Mouse (Mus musculus): ENCODE data around the gene Awat2.
A peak's percentile ranks its signal among the peaks of the same experiment; 100 is the strongest.
"Not testable (repeated sequence)": the region's sequence is repeated elsewhere in the genome, so short reads cannot be mapped to it uniquely, and the experiment has no call there.

Awat2 gene

DNA sequence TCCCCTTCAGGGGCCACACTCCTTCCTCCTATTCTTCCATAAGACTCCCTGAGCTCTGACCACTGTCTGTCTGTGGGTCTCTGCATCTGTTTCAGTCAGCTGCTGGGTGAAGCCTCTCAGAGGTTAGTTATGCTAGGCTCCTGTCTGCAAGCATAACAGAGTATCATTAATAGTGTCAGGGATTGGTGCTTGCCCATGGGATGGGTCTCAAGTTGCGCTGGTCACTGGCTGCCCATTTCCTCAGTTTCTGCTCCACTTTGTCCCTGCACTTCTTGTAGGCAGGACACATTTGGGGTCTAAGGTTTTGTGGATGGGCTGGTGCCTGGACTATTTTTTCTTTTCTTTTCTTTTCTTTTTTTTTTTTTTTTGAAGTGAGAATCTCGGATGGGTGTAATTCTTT is at the start of gene Awat2:
Gene Awat2 (minus strand): TSS at position 101 of the 400 bp plus-strand sequence.
- DNase-seq (ENCODE audit: low spot score in 2 of 2), result not testable (repeated sequence)

DNA sequence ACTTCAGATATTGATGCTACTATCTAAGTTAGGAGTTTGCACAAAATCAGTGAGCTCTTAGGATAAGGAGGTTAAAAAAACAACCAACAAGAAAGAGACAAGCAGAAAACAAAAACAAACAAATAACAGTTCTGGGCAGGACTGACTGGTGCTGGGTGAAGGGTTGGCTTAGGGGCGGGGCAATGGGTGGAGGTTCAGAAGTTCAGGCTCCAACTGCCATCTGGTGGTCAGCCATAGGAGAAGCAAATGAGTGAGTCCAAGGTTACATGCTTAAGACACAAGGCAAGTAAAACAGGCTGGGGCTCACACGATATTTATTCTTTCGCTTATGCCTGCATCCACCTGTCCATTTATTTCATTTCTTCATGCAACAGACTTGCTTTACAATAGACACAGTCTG is 37.8 kb upstream of the Awat2 start:
- peak; percentile 20 to 67 for DNase-seq (ENCODE audit: low spot score in 2 of 2)

DNA sequence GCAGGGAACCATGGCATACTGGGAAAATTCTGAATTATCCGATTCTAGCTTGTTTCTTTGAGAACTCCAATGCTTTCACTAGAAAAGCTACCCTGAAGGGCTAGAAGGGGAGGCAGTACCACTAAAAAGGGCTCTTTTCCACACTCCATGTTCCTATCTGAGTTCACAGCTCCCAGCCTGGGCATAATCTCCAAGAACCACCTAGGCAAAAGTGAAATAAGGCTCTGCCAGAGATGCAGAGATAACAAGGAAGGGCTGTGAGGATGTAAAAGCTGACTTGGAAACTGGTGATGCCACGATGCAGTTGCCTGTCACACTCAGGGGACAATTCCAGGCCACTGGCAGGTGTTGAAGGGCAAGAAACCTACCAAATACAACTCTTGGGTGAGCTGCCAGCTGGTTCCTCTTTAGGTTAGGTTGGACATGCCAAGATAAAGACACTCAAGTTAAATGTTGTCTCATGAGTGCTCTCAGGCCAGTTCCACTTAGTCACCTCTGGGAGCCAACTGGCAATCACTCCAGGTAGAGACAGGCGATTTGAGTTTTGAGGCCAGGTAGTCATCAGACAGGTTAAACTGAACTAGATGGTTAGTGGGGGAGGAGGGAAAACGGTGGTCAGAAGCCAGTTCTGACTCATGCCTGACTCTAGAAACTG is 33.2 kb upstream of the Awat2 start:
- no peak for DNase-seq (ENCODE audit: low spot score in 2 of 2)

DNA sequence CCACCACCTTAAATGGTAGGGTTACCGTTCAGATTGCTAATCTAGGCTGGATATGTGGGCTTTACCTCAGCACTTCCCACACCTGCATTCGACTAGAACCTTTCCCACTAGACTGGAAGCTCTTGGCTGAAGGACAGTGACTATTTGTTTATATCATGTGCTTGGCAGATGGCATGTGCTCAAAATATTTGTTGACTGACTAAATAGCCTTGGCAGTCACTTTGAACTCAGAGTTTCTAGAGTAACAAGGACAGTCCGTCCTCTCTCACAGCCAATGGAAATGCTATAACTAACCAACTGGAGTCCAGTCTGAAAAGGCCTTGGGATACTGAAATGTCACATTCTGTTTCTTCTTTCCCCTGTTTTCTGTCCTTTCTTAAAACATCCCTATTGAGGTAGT is 29.0 kb upstream of the Awat2 start:
- DNase-seq (ENCODE audit: low spot score in 2 of 2), result no peak

DNA sequence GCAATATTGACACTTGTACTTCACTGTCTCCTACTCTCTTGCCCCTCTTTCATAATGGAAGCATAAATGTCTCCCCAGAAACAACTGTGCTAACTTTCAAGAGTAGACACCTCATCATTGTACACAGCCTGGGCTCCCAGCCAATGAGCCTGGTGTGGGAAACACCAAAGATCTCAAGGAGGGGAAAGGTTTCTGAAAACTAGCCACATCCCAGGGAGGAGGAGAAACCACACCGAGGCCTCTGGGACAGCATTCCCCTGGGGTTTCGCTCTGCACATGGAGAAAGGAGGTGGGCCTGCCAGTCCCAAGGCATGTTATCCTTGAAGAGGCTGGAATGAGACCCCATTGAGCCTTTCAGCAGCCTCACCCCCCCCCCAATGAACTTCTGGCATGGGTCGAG is 27.6 kb upstream of the Awat2 start:
- DNase-seq (ENCODE audit: low spot score in 2 of 2), result no peak

DNA sequence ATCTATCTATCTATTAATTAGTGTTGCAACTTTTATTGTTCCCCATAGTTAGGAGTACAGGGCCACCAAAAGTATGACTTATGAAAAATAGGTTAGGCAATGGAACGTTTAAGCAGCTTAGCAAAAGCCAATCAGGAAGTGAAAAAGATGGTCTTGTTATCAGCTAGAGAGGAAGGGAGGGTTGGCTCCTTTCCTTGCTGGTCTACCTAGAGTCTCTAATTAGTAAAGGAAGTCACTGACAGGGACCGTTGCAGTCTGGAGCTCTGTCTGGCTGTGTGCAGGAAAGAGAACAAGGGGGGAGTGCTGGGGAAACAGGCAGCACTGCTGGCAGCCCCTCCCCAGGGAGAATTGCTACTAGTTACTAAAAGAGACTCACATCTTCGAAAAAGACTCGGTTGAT is 25.5 kb upstream of the Awat2 start:
- no peak for DNase-seq (ENCODE audit: low spot score in 2 of 2)

DNA sequence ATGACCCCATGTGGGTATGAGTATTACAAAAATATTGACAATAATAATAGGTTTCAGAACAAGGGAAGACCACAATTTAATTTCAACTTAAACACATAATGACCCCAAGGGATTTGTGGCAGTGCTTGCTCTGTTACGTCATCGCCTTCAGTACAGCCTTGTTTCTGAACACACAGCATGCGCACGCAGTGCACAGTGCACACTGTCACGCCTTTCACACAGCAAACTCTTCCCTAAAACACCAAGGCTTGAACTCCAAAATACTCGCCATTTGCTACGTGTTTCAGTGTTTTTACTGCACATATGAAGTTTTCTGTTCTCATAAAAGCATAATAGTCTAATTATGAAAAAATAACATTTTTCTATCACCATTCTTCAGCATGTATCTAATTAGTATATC is 1.0 kb upstream of the Awat2 start:
- DNase-seq (ENCODE audit: low spot score in 2 of 2), result no peak

DNA sequence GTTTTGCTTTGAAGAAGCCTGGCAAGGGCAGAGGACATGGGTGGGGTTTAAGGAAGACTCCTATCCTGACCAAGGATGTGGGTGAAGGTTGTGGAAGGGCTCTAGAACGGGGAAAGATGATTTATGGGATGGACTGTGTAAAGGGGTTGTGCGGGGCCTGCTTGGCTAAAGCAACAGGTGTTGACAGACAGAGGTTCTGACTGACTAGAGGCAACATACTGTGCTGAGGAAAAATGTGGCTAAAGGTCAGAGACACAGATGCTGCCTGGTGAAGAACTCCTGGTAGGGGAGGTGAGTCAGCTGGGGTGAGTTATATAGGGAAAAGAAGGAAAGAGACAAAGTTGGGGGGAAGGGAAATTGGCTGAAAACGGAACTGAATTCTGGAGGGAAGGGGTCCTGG is 10.2 kb downstream of the Awat2 start:
- DNase-seq (ENCODE audit: low spot score in 2 of 2), result no peak

DNA sequence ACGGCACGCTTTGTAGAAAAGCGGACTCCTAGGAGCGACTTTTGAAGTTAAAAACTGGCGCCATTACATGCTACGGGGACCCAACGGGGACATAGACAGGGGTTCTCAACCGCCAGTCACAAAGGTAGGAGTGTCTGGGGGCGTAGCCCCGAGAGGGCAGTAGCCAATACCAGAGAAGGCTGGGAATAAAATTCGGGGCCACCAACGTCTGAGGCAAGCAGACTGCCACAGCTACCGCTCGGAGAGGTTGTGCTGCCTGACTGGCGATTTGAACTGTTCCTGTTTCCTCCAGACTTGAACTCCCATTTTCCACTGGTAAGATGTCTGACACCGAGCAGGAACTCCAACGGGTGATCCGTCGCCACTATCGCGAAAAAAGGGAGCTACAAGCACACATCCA is 13.8 kb downstream of the Awat2 start, which contains the start of gene Otud6a:
Gene Otud6a (plus strand): TSS at position 321 of the 400 bp plus-strand sequence.
- DNase-seq (ENCODE audit: low spot score in 2 of 2), result no peak

DNA sequence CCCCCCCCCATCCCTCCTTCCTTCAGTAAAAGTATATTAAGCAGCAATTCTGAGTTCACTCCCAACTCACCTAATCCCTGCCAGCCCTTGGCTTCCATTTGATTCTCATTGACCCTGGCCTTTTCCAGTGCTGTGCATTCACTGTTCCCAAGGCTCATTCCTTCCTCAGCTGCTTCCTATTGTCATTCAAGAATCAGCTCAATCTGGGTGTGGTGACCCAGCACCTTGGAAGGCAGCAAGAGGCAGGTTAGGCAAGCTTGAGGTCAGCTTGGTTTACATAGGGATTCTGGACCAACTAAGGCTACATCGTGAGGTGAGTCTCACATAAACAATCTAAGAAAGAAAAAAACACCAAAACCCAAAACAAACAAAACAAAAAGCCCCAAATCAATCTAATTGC is 33.3 kb downstream of the Awat2 start:
- DNase-seq (ENCODE audit: low spot score in 2 of 2), result no peak

DNA sequence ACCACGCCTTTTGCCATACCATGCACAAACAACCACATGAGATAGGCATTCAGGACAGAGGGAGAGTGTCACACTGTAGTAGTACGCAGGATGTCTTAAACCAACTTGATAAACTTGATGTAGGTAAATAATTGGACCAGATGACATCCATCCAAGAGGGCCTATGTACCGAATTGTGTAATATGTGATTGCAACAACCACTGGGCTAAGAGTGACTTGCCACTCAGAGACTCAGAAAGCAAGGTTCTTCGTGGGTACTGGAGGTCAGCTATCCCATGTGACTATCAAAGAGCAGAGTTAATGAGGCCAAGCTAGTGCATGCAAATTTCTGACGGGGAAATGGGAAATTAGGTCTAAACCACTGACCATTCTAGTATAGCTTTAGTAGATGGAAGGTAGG is 40.9 kb downstream of the Awat2 start:
- DNase-seq (ENCODE audit: low spot score in 2 of 2), result no peak

DNA sequence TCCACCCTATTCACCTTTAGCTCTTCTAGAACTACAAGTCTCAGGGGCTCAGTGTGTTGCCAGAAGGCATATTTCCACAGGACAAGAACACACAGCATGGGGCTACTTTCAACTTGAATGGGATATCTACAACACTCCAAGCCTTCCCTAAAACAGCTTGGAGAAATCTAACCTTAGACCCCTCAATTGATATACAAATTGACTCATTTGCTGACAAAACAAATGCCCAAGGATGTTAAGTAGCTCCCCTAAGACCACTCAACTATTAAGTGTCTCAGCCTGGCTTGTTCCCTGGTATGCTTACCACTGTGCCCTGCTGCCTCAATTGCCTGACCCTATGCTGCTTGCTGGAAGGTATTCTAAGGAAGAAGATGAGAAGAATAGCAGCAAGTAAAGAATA is 41.6 kb downstream of the Awat2 start:
- DNase-seq (ENCODE audit: low spot score in 2 of 2), result no peak

DNA sequence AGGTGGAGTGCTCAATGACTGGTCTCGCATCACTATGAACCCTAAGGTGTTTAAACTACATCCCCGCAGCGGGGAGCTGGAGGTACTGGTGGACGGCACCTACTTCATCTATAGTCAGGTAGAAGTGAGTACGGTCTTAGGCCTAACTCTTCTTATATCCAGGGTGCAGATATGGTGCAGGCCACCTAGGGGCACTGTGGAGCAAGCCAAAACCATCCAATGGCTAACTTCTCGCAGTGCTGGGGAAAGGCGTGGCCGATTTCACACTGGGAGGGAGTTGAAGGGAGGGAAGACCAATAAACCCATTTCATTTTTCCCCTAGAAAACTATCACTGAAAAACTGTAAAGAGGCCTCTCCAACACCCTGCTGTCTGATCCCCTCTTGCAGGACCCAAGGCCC is 47.5 kb downstream of the Awat2 start:
- no peak for DNase-seq (ENCODE audit: low spot score in 2 of 2)

DNA sequence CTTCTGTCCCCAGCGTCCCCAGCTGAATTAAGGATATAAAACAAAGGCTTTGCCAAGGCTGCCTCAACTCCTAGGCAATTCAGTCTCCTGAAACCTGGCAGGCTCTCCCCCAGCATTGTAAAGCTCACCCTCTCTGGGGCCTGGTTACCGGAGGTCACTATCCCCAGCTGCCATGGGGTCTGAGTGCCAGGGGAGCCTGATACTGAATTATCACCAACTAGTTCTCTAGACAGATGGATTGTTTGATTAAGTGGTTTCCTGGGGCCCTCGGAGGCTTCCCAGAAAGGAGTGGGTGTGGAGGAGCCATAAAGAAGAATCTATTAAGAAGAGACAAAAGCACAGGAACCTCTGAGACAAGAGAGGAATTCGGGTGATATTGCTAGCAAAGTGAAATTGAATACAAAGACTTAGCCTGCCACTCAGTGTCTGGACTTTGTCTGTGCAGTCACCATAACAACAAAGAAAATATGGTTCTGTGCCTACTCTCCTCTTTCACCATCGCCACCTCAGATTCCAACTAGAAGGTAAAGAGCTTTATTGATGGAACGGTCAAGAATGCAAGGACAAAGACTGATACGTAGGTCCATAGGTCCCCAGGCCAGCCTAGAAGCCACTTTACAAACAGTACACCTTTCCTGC is 48.2 kb downstream of the Awat2 start:
- no peak for DNase-seq (ENCODE audit: low spot score in 2 of 2)

DNA sequence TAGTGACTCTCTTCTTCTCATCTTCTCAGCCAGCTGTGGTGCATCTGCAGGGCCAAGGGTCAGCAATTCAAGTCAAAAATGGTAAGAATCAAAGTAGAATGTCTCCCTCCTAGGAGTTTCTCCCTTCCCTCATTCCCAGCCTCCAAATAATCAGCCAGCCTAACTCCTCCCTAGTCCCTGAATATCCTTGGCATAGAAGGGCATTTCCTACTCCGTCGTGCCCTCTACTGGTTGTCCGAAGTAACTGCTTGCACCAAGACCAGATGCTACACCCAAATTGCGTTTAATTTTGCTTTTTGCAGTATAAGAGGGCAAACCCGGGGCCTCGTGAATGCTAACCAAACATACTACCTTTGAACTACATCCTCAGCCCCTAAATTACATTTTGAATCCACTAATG is 50.2 kb downstream of the Awat2 start:
- DNase-seq (ENCODE audit: low spot score in 2 of 2), result no peak

DNA sequence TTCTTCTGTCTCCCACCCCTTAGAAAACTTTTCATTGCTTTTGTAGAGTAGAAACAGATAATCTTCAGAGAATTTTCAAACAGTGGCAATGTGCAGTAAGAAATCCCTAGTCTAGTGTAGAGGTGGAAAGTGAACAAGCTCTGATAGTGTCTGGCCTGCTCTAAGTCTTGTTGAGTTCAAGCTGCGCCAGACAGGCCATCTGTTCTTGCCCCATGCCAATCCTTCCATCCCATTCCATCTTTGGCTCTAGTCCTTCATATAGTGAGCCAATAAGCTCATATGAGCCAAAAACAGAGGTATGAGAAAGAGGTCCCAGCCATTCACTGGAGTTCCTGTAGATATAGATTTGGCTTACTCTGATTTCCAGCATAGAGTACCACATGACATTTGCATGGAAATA is 52.6 kb downstream of the Awat2 start:
- DNase-seq (ENCODE audit: low spot score in 2 of 2), result no peak

DNA sequence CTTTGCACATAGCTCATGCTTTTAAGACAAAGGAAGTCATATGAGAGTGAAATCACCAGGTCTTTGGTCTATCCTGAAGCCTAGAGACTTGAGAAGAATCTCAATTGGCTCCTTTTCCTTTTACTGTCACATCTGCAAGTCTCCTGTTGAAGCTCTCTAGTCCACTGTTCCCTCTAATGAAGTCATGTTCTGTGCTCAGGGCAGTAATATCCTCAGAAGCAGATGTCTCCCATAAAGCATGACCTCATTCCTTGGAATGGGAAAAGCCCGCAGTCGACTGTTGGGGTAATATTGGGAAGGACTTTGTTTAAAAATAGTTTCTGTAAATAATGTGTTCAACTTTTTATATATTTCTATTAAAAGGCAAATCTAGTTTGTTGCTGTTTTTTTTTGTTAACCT is 85.5 kb downstream of the Awat2 start:
- no peak for DNase-seq (ENCODE audit: low spot score in 2 of 2)
